Mouse (Mus musculus) left cerebral cortex, adult 2 months (tissue): ENCODE measurements around the gene Ddrgk1. TPM values are rescaled to one million over a fixed set of nuclear protein-coding genes. Genes with fewer than 3 reads are reported as not detected.
A peak's percentile ranks its signal among the peaks of the same experiment; 100 is the strongest.

Experiments used
- DNase-seq, 2 experiments: peaks; one replicate each; pipeline ENCODE4 v3.0.0; 2021 to 2022; ENCODE audit warnings: low spot score in 2 of 2, mixed read lengths in 1 of 2; ENCODE audit errors: extremely low spot score in 1 of 2
- H3K27ac ChIP-seq: fragments of 200-600 bp; 2 replicates; pipeline ENCODE4 v1.8.1; 2022
- H3K4me3 ChIP-seq: fragments of 200-600 bp; 2 replicates; pipeline ENCODE4 v1.8.1; 2022
- CTCF ChIP-seq: fragments of 200-600 bp; IDR thresholded peaks from 2 replicates; pipeline ENCODE4 v1.8.1; 2022; ENCODE audit warnings: antibody characterized with exemption, mild to moderate bottlenecking, moderate library complexity
- intact Hi-C: fragments of 180-260 bp; cut with DNase I; formaldehyde crosslinking; loops from one replicate; pipeline ENCODE4 v1.15.1; 2025
- long read RNA-seq, 2 experiments: library from polyadenylated mRNA; stranded (forward); transcript quantifications; one replicate each; pipeline ENCODE4 v2.0.0; 2021; ENCODE audit warnings: borderline mapping rate in 2 of 2
- total RNA-seq, 2 experiments: library from RNA; stranded (reverse); gene quantifications; 2 replicates each; pipeline ENCODE4 v1.2.3; 2021

Ddrgk1 gene
- 100 to 1,000 TPM in 1 of 2 experiments, 10 to 100 TPM in 1; 96.3 to 106 TPM for total RNA-seq
- long read RNA-seq, experiment 1, transcript Ddrgk1-201 (9 exons, 1,238 nt), result major isoform, 33 of 67 reads
- long read RNA-seq, experiment 1, partial matches to known transcripts, result 23 of 67 reads
- long read RNA-seq, experiment 1, other reads (novel, unspliced or antisense), result 11 of 67 reads
- long read RNA-seq, experiment 2, transcript Ddrgk1-201 (9 exons, 1,238 nt), result major isoform, 25 of 47 reads
- long read RNA-seq, experiment 2, partial matches to known transcripts, result 17 of 47 reads
- long read RNA-seq, experiment 2, other reads (novel, unspliced or antisense), result 5 of 47 reads

DNA sequence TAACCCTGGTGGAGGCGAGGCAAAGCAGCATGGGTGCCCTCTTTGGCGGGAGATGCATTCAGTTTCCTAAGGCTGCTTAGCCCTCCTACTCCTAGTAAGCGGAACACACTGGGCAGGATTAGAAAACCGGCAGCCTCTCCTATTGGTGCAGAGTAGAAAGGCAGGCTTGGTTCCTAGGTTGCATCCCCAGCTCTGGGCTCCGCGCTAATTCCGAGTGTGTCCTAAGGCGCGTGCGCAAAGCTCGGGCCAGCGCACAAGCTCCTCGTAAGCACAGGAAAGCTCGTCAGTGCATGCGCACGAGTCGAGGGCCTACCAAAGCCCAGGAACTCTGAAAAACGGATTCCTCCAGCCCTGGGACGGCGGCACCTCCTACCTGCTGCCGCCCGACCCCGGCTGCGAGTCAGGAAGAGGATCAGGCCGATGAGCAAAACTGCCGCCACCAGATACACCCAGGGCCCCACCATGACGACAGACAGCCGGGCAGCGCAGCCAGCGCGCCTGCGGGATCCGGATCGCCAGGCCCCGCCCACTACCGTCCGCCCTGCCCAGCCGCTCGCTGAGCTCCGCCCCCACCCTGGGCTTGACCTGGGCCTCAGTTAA is at the start of gene Ddrgk1:
TSS of gene Ddrgk1 (minus strand) at position 558 of the 600 bp plus-strand sequence.
- peak; percentile 29 for TF ChIP-seq CTCF
- peak within 1 kb of the TSS; percentile 53 for H3K4me3 ChIP-seq
- intact Hi-C loops, result loop anchor here (1.0 kb wide), 1 partner anchor 22 kb away; the partner anchor contains the start of gene Lzts3
- peak within 1 kb of the TSS; percentile 100 for H3K27ac ChIP-seq
- peak; percentile 90 to 93 for DNase-seq

GRCm38 (mm10) chr2:130707057-130707456 is 42.6 kb upstream of the Ddrgk1 start:
- no peak for TF ChIP-seq CTCF
- intact Hi-C loops, result no loop called here

DNA sequence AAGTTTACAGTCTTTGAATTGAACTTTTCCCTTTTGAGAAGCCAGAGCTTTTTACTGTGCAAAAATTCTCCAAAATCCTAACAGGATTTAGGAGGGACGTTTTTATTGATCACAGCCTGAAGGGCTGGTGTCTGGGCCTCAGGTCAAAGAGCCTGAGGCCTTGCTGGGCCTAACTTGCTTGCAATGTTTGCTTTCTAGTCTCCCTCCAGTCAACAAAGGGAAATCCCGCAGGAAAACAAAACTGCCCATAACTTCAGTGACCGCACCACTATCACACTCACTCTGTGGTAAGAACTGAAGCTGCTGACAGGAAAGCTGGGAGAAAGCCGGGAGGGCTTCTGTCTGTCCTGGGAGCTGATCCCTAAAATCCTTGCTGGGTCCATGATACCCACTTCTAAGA is 42.1 kb upstream of the Ddrgk1 start:
- no peak overlapping the region for H3K27ac ChIP-seq
- intact Hi-C loops, result no loop called here
- no peak for TF ChIP-seq CTCF

More at GRCm38 (mm10) chr2:130707057-130707456, 42.6 kb upstream of the Ddrgk1 start:
- no peak overlapping the region for H3K4me3 ChIP-seq
- H3K27ac ChIP-seq, result no peak overlapping the region
- DNase-seq, result no peak

DNA sequence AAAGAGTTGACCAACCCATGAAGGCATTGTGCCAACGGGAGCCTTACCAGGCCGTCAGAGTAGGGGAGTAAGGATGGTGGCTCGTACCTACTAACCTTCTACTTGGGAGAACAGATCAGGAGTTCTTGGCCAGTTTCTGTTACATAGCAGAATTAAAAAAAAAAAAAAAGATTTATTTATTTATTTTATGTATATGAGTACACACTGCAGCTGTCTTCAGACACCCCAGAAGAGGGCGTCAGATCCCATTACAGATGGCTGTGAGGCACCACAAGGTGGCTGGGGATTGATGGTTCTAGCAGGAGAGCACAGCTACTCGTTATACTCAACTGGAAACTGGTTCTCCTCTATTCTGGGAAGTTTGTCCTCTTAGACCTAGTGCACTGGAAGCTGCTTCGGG is 40.7 kb upstream of the Ddrgk1 start:
- intact Hi-C loops, result no loop called here
- DNase-seq, result no peak
- peak; percentile 10 for TF ChIP-seq CTCF
- H3K4me3 ChIP-seq, result no peak overlapping the region
- H3K27ac ChIP-seq, result no peak overlapping the region

More for the DNA sequence above, 42.1 kb upstream of the Ddrgk1 start:
- DNase-seq, result no peak
- no peak overlapping the region for H3K4me3 ChIP-seq

DNA sequence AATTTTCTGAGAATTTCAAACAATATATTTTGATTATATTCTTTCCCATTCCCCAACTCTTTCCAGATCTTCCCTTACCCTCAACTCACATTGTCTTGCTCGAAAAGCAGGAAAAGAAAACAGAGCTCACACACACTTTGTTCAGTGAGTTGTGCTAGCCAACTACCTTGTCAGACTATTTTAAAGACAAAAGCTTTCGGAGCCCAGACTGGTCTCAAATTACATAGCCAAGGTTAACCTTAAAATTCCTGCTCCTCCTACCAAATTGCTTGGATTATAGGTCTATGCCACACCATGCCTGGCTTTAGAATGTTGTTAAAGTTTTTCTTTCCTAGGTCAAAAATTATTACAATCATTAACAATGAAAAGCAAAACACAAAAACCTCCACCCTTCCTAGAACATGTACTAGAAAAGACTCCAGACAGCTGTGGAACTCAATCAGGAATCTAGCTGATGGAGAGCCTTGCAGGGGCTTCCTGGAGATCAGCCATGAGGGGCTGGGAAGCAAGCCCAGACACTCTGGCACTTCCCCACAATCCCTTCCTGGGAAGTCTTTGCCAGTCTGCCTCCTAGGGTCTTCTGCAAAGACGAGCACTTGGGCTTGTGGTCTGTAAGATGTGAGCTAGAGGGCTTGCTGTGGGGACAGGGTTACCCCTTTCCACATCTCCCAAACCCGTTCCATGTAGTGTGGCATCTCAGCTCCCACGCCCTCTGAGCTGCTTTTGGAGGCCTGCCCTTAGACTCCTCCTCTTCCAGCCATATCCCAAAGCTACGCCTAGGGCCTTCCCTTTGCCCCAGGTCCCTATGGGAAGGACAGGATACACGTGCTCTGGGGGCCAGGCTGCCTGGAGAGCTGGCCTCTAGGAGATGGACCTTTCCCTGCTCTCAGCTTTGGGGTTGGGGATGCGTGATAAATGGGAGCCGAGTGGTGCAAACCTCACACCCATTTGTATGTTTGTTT is 39.9 kb upstream of the Ddrgk1 start:
- intact Hi-C loops, result no loop called here
- Histone ChIP-seq H3K27ac (no peak overlapping the region), H3K4me3 (no peak overlapping the region)
- DNase-seq, result no peak
- TF ChIP-seq CTCF, result no peak

GRCm38 (mm10) chr2:130697821-130698266 is 33.4 kb upstream of the Ddrgk1 start:
- TF ChIP-seq CTCF, result no peak
- Histone ChIP-seq H3K4me3 (peak overlapping the region; percentile 48), H3K27ac (no peak overlapping the region)
- DNase-seq, result peak; percentile 18 to 40
- intact Hi-C loops, result no loop called here

GRCm38 (mm10) chr2:130697153-130697810 is 32.8 kb upstream of the Ddrgk1 start, which contains the start of gene Slc4a11:
TSS of gene Slc4a11 (minus strand) at chr2:130697519.
- intact Hi-C loops, result no loop called here
- Histone ChIP-seq H3K4me3 (peak within 1 kb of the TSS; percentile 48), H3K27ac (no peak within 1 kb of the TSS)
- TF ChIP-seq CTCF, result no peak
- DNase-seq, result peak; percentile 25 to 45

DNA sequence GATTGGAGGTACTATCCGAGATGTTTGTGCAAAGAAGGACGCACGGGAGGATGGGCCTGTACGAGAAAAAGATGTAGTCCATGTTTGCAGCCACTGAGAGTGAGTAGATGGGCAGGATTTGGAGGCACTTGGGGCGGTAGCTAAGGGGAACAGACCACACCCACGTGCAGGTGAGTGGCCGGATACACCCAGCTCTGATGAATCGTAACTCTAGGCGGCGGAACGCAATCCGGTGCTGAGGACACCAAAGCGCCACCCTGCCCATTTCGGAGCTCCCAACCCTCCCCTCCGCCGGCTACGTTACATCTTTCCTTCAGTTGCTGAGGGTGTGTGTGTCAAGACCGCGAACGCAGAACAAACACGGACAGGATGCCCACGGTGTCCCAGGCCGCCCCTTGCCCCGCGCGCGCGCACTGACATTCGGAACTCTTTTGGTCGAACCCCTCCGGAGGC is 32.3 kb upstream of the Ddrgk1 start:
- TF ChIP-seq CTCF, result no peak
- intact Hi-C loops, result no loop called here
- Histone ChIP-seq H3K27ac (no peak overlapping the region), H3K4me3 (peak overlapping the region; percentile 48)
- DNase-seq, result peak in 1 of 2 experiments; percentile 28

- no peak overlapping the region for H3K4me3 ChIP-seq
- no peak for TF ChIP-seq CTCF
- intact Hi-C loops, result no loop called here
- no peak overlapping the region for H3K27ac ChIP-seq
- no peak for DNase-seq
Observed at GRCm38 (mm10) chr2:130693563-130693962, 29.1 kb upstream of the Ddrgk1 start.

DNA sequence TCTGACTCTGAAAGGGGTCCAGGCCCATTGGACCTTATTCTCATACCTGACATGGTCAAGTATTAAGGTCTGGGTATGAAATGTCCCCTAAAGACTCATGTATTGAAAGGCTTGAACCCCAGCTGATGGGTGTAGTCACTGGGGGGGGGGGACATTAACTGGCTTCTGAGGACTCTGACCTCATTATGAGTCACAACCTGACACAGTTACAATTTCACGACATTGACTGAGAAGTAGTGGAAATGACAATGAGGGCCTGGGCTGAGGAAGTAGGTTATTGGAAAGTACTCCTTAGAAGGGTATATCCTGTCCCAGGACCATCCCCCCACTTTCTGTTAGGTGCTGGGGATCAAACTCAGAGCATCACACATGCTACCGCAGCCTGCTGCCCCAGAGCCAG is 24.6 kb upstream of the Ddrgk1 start:
- no peak for TF ChIP-seq CTCF
- no peak overlapping the region for H3K4me3 ChIP-seq
- intact Hi-C loops, result no loop called here
- no peak for DNase-seq
- H3K27ac ChIP-seq, result no peak overlapping the region

DNA sequence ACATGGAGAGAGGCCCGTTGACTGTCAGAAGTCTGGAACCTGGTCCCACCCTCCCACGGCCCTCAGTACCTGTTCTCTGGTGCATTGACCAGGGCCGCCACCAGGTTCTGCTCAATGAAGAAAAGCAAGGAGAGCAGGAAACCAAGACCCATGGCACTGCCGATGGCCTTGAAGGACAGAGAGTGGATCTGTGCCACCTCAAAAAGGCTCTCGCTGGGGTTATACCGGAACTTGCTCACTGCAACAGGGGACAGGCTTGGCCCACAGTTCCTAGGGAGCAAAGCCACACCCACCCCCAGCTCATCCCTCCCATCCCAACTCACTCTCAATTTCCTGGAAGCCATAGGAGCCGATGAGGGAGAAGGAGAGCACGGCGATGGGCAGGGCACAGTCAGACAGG is 21.0 kb upstream of the Ddrgk1 start:
- H3K27ac ChIP-seq, result no peak overlapping the region
- no peak for TF ChIP-seq CTCF

More for the DNA sequence above, 21.0 kb upstream of the Ddrgk1 start:
- DNase-seq, result no peak
- intact Hi-C loops, result no loop called here
- no peak overlapping the region for H3K4me3 ChIP-seq
